Mouse (Mus musculus) E14TG2a.4 (cell line): ENCODE measurements at regions not wholly inside any gene's neighbourhood (a gene's known extent, or its start where the extent isn't known, plus 50 kb on each side); places are given as distances from the start of the nearest gene placed in this dataset.

Source experiments
- H3K27me3 ChIP-seq: 2 replicates; pipeline ENCODE4 v1.6.1; 2014; ENCODE audit warnings: low read length, control low read depth; ENCODE audit not compliant: insufficient read depth
- H3K36me3 ChIP-seq: 2 replicates; pipeline ENCODE4 v1.6.1; 2014; ENCODE audit warnings: low read length, control low read depth; ENCODE audit not compliant: insufficient read depth
- H3K4me1 ChIP-seq: replicated peaks from 2 replicates; pipeline ENCODE4 v1.6.1; 2014; ENCODE audit warnings: low read depth, low read length, control low read depth
- H3K4me3 ChIP-seq: replicated peaks from 2 replicates; pipeline ENCODE4 v1.5.1; 2014; ENCODE audit warnings: mild to moderate bottlenecking, low read length
- H3K9me3 ChIP-seq: 2 replicates; pipeline ENCODE4 v1.6.1; 2014; ENCODE audit warnings: low read length, control low read depth
- CTCF ChIP-seq: conservative IDR thresholded peaks from 2 replicates; pipeline ENCODE4 v1.5.1; 2014; ENCODE audit warnings: low read length
- NANOG ChIP-seq: IDR thresholded peaks from 2 replicates; pipeline ENCODE4 v1.6.1; 2014; ENCODE audit warnings: borderline replicate concordance, low read length, mixed read lengths
- POU5F1 ChIP-seq: IDR thresholded peaks from 2 replicates; pipeline ENCODE4 v1.6.1; 2014; ENCODE audit warnings: low read length, borderline replicate concordance

GRCm38 (mm10) chr2:46119871-46120270, 1002.7 kb upstream of the Zeb2 start:
- TF ChIP-seq POU5F1 (no peak), CTCF (no peak)
- Histone ChIP-seq H3K36me3 (no peaks in the 10 kb centered on the region), H3K4me1 (no peaks in the 10 kb centered on the region), H3K4me3 (no peak overlapping the region), H3K27me3 (no peaks in the 10 kb centered on the region), H3K9me3 (no peaks in the 10 kb centered on the region)

- Histone ChIP-seq H3K36me3 (no peaks in the 10 kb centered on the region), H3K27me3 (no peaks in the 10 kb centered on the region)
- TF ChIP-seq CTCF, result no peak
- TF ChIP-seq POU5F1, result no peak
- no peak for TF ChIP-seq NANOG
Observed at GRCm38 (mm10) chr2:46106991-46107390, 989.8 kb upstream of the Zeb2 start.

GRCm38 (mm10) chr2:46065034-46065802, 948.0 kb upstream of the Zeb2 start:
- no peaks in the 10 kb centered on the region for H3K27me3 ChIP-seq
- no peaks in the 10 kb centered on the region for H3K36me3 ChIP-seq
- no peak for TF ChIP-seq CTCF
- TF ChIP-seq NANOG, result no peak
- no peak for TF ChIP-seq POU5F1
- no peak overlapping the region for H3K4me3 ChIP-seq
- H3K4me1 ChIP-seq, result no peaks in the 10 kb centered on the region
- H3K9me3 ChIP-seq, result no peaks in the 10 kb centered on the region

More at GRCm38 (mm10) chr2:46106991-46107390, 989.8 kb upstream of the Zeb2 start:
- no peaks in the 10 kb centered on the region for H3K9me3 ChIP-seq
- no peaks in the 10 kb centered on the region for H3K4me1 ChIP-seq
- H3K4me3 ChIP-seq, result no peak overlapping the region

- Histone ChIP-seq H3K27me3 (no peaks in the 10 kb centered on the region), H3K4me1 (no peaks in the 10 kb centered on the region), H3K4me3 (no peak overlapping the region), H3K36me3 (no peaks in the 10 kb centered on the region), H3K9me3 (no peaks in the 10 kb centered on the region)
- TF ChIP-seq POU5F1, result no peak
- no peak for TF ChIP-seq NANOG
- TF ChIP-seq CTCF, result no peak
Observed at GRCm38 (mm10) chr2:46055729-46056128, 938.5 kb upstream of the Zeb2 start.

- no peaks in the 10 kb centered on the region for H3K4me1 ChIP-seq
- no peaks in the 10 kb centered on the region for H3K36me3 ChIP-seq
- H3K4me3 ChIP-seq, result no peak overlapping the region
- no peaks in the 10 kb centered on the region for H3K9me3 ChIP-seq
- TF ChIP-seq CTCF (no peak), POU5F1 (no peak), NANOG (no peak)
- H3K27me3 ChIP-seq, result no peaks in the 10 kb centered on the region
Observed at GRCm38 (mm10) chr2:46054902-46055301, 937.7 kb upstream of the Zeb2 start.

GRCm38 (mm10) chr2:46021854-46022253, 904.7 kb upstream of the Zeb2 start:
- no peak overlapping the region for H3K4me3 ChIP-seq
- no peaks in the 10 kb centered on the region for H3K4me1 ChIP-seq
- no peaks in the 10 kb centered on the region for H3K36me3 ChIP-seq
- TF ChIP-seq CTCF (no peak), POU5F1 (no peak), NANOG (no peak)
- H3K27me3 ChIP-seq, result no peaks in the 10 kb centered on the region
- H3K9me3 ChIP-seq, result no peaks in the 10 kb centered on the region

GRCm38 (mm10) chr2:46013771-46014269, 896.6 kb upstream of the Zeb2 start:
- no peaks in the 10 kb centered on the region for H3K4me1 ChIP-seq
- no peaks in the 10 kb centered on the region for H3K27me3 ChIP-seq
- no peaks in the 10 kb centered on the region for H3K36me3 ChIP-seq
- TF ChIP-seq POU5F1, result no peak
- TF ChIP-seq CTCF, result no peak
- TF ChIP-seq NANOG, result no peak
- H3K9me3 ChIP-seq, result no peaks in the 10 kb centered on the region
- no peak overlapping the region for H3K4me3 ChIP-seq

GRCm38 (mm10) chr2:46012716-46013115, 895.5 kb upstream of the Zeb2 start:
- H3K4me1 ChIP-seq, result no peaks in the 10 kb centered on the region
- TF ChIP-seq NANOG (no peak), POU5F1 (no peak), CTCF (no peak)
- no peaks in the 10 kb centered on the region for H3K9me3 ChIP-seq

More at GRCm38 (mm10) chr2:46012716-46013115, 895.5 kb upstream of the Zeb2 start:
- Histone ChIP-seq H3K27me3 (no peaks in the 10 kb centered on the region), H3K4me3 (no peak overlapping the region), H3K36me3 (no peaks in the 10 kb centered on the region)
